8 mouse cellular contexts compared by ENCODE assay signal in the genomic region with DNA sequence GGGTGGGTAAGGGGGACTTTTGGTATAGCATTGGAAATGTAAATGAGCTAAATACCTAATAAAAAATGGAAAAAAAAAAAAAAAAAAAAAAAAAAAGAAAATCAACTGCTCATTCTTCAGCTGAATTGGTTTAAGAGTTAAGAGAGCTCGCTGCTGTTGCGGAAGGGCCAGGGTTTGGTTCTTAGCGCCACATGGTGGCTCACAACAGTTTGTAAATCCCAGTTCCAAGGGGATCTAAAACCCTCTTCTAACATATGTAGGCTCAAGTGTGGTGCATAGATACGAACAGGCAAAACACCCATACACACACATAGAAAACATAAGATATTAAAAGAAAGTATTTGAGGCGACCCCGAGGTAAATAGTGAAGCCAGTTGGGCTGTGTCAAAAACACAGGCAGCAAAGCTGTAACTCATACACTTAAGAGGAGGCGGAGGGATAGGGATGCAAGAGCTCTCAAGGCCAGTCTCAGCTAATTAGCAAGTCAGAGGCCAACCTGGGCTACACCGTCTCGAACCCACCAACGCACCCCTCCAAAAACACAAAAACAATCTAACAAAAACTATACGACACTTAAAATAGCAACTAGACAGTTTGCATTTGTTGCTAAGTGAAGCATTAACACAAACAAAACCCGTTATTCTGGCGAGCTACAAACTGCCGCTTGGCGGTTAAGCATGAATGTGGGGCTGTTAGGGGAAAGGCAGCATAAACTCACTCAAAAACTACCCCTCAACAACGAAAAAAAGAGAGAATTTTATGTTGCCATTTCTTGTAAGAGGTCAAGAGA. TPM values are rescaled to one million over a fixed set of nuclear protein-coding genes. Genes with fewer than 3 reads are reported as not detected.
DNase-seq lines count a peak whose midpoint lies in the region; ATAC-seq and TF ChIP-seq lines count a peak whose summit lies in the region.

No protein-coding gene starts in this region.

- no peak for TF ChIP-seq EP300 in liver, embryonic 14.5 days (IDR thresholded peaks at IDR 0.05; ENCODE audit: low read depth)

- no peak for DNase-seq in heart, postnatal 25 days (ENCODE audit: low spot score)
- peak; percentile 41 for DNase-seq in ES-CJ7 (ENCODE audit: low read depth, low spot score)
- DNase-seq in liver, embryonic 14.5 days (ENCODE audit: low read depth in 3 of 3, low spot score in 3 of 3): no peak
- no peak for DNase-seq in urinary bladder, adult 2 months (ENCODE audit: low spot score)
- no peak for DNase-seq in urinary bladder, postnatal 14 days (ENCODE audit: low spot score)
- DNase-seq in thymus, postnatal 10 days (ENCODE audit: low spot score in 2 of 2): no peak

- H3K4me1 ChIP-seq in heart, embryonic 12.5 days (replicated peaks): peaks cover 16% of the 10 kb centered on the region
- H3K4me1 ChIP-seq in forebrain, embryonic 13.5 days: peaks cover 13% of the 10 kb centered on the region
- H3K4me1 ChIP-seq in liver, embryonic 14.5 days (replicated peaks; ENCODE audit: control insufficient read depth in 2 of 2, insufficient read depth in 2 of 2, low read length in 1 of 2): peaks cover 4 to 12% of the 10 kb centered on the region in 2 experiments; a peak in 2 of 4 replicates

- H3K9ac ChIP-seq in heart, embryonic 12.5 days: peak overlapping the region; percentile 90
- H3K9ac ChIP-seq in forebrain, embryonic 13.5 days: peak overlapping the region; percentile 81
- H3K9ac ChIP-seq in liver, embryonic 14.5 days (replicated peaks): peak overlapping the region; percentile 92

- H3K27me3 ChIP-seq in heart, embryonic 12.5 days (replicated peaks): no peaks in the 10 kb centered on the region
- no peaks in the 10 kb centered on the region for H3K27me3 ChIP-seq in forebrain, embryonic 13.5 days
- no peaks in the 10 kb centered on the region for H3K27me3 ChIP-seq in liver, embryonic 14.5 days (ENCODE audit: control insufficient read depth, insufficient read depth, low read length)

- ATAC-seq in heart, embryonic 12.5 days (ENCODE audit: insufficient number of reproducible peaks, low FRiP score): no peak
- ATAC-seq in forebrain, embryonic 13.5 days: no peak
- no peak; the same call in 1 of the 2 replicates for ATAC-seq in liver, embryonic 14.5 days (ENCODE audit: insufficient read depth)

- TF ChIP-seq CTCF in liver, embryonic 14.5 days (IDR thresholded peaks at IDR 0.05; ENCODE audit: low read depth): no peak

- H3K27ac ChIP-seq in heart, embryonic 12.5 days (ENCODE audit: poor library complexity, severe bottlenecking): peak overlapping the region; percentile 84
- H3K27ac ChIP-seq in forebrain, embryonic 13.5 days: peak overlapping the region; percentile 73; the same call in 1 of the 2 replicates
- peak overlapping the region; percentile 81 for H3K27ac ChIP-seq in liver, embryonic 14.5 days

- H3K4me3 ChIP-seq in heart, embryonic 12.5 days: peak overlapping the region; percentile 94
- peak overlapping the region; percentile 82 for H3K4me3 ChIP-seq in forebrain, embryonic 13.5 days
- H3K4me3 ChIP-seq in liver, embryonic 14.5 days (ENCODE audit: insufficient read depth in 1 of 2, low read depth in 2 of 2, low read length in 2 of 2): peak overlapping the region; percentile 73 to 96

- peaks cover 23% of the 10 kb centered on the region for H3K36me3 ChIP-seq in heart, embryonic 12.5 days
- peaks cover 18% of the 10 kb centered on the region for H3K36me3 ChIP-seq in forebrain, embryonic 13.5 days (ENCODE audit: poor library complexity, severe bottlenecking)
- H3K36me3 ChIP-seq in liver, embryonic 14.5 days (replicated peaks; ENCODE audit: control insufficient read depth, insufficient read depth, low read depth): peaks cover 9% of the 10 kb centered on the region

- intact Hi-C loops in heart, postnatal 25 days (cut with DNase I): no loop called here

- H3K9me3 ChIP-seq in heart, embryonic 12.5 days (replicated peaks): no peaks in the 10 kb centered on the region
- H3K9me3 ChIP-seq in forebrain, embryonic 13.5 days (replicated peaks): no peaks in the 10 kb centered on the region
- H3K9me3 ChIP-seq in liver, embryonic 14.5 days (ENCODE audit: control insufficient read depth, low read length): no peaks in the 10 kb centered on the region

- 35% methylated on average over 16 of the region's 16 CpGs for WGBS in heart, embryonic 12.5 days
- 35% methylated on average over 16 of the region's 16 CpGs for WGBS in forebrain, embryonic 13.5 days
- 30% methylated on average over 16 of the region's 16 CpGs for WGBS in liver, embryonic 14.5 days (ENCODE audit: insufficient replicate concordance)

- H3K4me2 ChIP-seq in heart, embryonic 12.5 days: peak overlapping the region; percentile 76
- peak overlapping the region; percentile 72 for H3K4me2 ChIP-seq in forebrain, embryonic 13.5 days
- peak overlapping the region; percentile 86 for H3K4me2 ChIP-seq in liver, embryonic 14.5 days (ENCODE audit: low read depth)

RNA-seq across cellular contexts. Expression of a gene that starts 0.8 kb away (rescaled TPM):
- 14.9 and 16.3 TPM in 2 replicates for polyA plus RNA-seq in heart, embryonic 12.5 days (2016; fragmentation: Nextera tagmentation; extraction: Ambion mirVana)
- total RNA-seq in heart, postnatal 25 days (2021): 10 to 100 TPM; 33.2 to 33.3 TPM
- polyA plus RNA-seq in forebrain, embryonic 13.5 days (2015; fragmentation: Nextera tagmentation; extraction: Ambion mirVana): 14.0 and 14.7 TPM in 2 replicates
- 20.1 and 29.0 TPM in 2 replicates for polyA plus RNA-seq in liver, embryonic 14.5 days (2012; rRNA removed)
- polyA plus RNA-seq in liver, embryonic 14.5 days (2014; fragmentation: Nextera tagmentation; extraction: Ambion mirVana): 12.8 and 14.4 TPM in 2 replicates
- polyA plus RNA-seq in urinary bladder, adult 2 months (2012; rRNA removed): 28.4 and 33.3 TPM in 2 replicates

RNA-seq across cellular contexts. Expression of a gene that starts 34.7 kb away (rescaled TPM):
- polyA plus RNA-seq in heart, embryonic 12.5 days (2016; fragmentation: Nextera tagmentation; extraction: Ambion mirVana): 5.4 and 5.7 TPM in 2 replicates
- 10 to 100 TPM; 10.7 to 11.0 TPM for total RNA-seq in heart, postnatal 25 days (2021)
- 8.4 and 9.9 TPM in 2 replicates for polyA plus RNA-seq in forebrain, embryonic 13.5 days (2015; fragmentation: Nextera tagmentation; extraction: Ambion mirVana)
- polyA plus RNA-seq in liver, embryonic 14.5 days (2012; rRNA removed): 1.7 and 2.4 TPM in 2 replicates
- polyA plus RNA-seq in liver, embryonic 14.5 days (2014; fragmentation: Nextera tagmentation; extraction: Ambion mirVana): 2.8 and 3.0 TPM in 2 replicates
- 6.2 and 7.7 TPM in 2 replicates for polyA plus RNA-seq in urinary bladder, adult 2 months (2012; rRNA removed)

RNA-seq across cellular contexts. Expression of a gene that starts 36.1 kb away (rescaled TPM):
- polyA plus RNA-seq in heart, embryonic 12.5 days (2016; fragmentation: Nextera tagmentation; extraction: Ambion mirVana): 49.3 and 52.3 TPM in 2 replicates
- 10 to 100 TPM; 31.4 to 34.5 TPM for total RNA-seq in heart, postnatal 25 days (2021)
- polyA plus RNA-seq in forebrain, embryonic 13.5 days (2015; fragmentation: Nextera tagmentation; extraction: Ambion mirVana): 62.6 and 69.7 TPM in 2 replicates
- 22.0 and 30.2 TPM in 2 replicates for polyA plus RNA-seq in liver, embryonic 14.5 days (2012; rRNA removed)
- polyA plus RNA-seq in liver, embryonic 14.5 days (2014; fragmentation: Nextera tagmentation; extraction: Ambion mirVana): 46.7 and 51.1 TPM in 2 replicates
- 30.3 and 31.7 TPM in 2 replicates for polyA plus RNA-seq in urinary bladder, adult 2 months (2012; rRNA removed)

RNA-seq across cellular contexts. Expression of a gene that starts 59.3 kb away (rescaled TPM):
- polyA plus RNA-seq in heart, embryonic 12.5 days (2016; fragmentation: Nextera tagmentation; extraction: Ambion mirVana): 10.9 and 11.6 TPM in 2 replicates
- not detected for total RNA-seq in heart, postnatal 25 days (2021)
- polyA plus RNA-seq in forebrain, embryonic 13.5 days (2015; fragmentation: Nextera tagmentation; extraction: Ambion mirVana): not detected in 2 replicates
- polyA plus RNA-seq in liver, embryonic 14.5 days (2012; rRNA removed): 8.1 and 9.9 TPM in 2 replicates
- 7.2 and 7.8 TPM in 2 replicates for polyA plus RNA-seq in liver, embryonic 14.5 days (2014; fragmentation: Nextera tagmentation; extraction: Ambion mirVana)
- polyA plus RNA-seq in urinary bladder, adult 2 months (2012; rRNA removed): not detected in 2 replicates
